22 mouse cellular contexts compared by ENCODE assay signal in the genomic region with DNA sequence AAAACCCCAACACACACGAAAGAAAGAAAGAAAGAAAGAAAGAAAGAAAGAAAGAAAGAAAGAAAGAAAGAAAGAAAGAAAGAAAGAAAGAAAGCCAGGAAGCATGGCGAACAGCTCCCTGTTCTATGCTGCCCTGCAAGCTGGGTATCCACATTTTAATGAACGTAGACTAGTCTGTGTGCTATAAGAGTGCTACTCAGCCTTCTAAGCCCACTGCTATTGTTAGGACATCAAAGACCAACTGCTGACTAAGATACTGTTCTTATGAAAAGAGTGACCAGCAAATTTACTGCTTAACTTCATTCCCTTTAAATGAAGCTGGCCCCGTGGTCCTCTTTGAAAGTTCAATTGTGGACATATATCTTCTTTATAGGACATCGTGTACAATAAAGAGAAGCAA.
"Had no signal": no experiment of that assay in that cellular context is flagged by ENCODE, and none has a peak within 500 bp of the region (broad histone marks: within the 10 kb centered on the region; RNA-seq: fewer than 3 reads in every experiment).

No protein-coding gene starts in this region.

- H3K9ac ChIP-seq: heart, embryonic 13.5 days; heart, embryonic 15.5 days; hindbrain, embryonic 13.5 days; hindbrain, embryonic 15.5 days; limb, embryonic 13.5 days; limb, embryonic 15.5 days had no signal

- H3K27me3 ChIP-seq: heart, embryonic 13.5 days; heart, embryonic 15.5 days; hindbrain, embryonic 13.5 days; hindbrain, embryonic 15.5 days; limb, embryonic 13.5 days; limb, embryonic 15.5 days had no signal

- H3K4me2 ChIP-seq: heart, embryonic 11.5 days; heart, embryonic 13.5 days; heart, embryonic 15.5 days; hindbrain, embryonic 13.5 days; hindbrain, embryonic 15.5 days; limb, embryonic 13.5 days; limb, embryonic 15.5 days had no signal

- ATAC-seq: hindbrain, postnatal 0 days; intestine, embryonic 16.5 days had no signal

- H3K4me3 ChIP-seq: heart, adult 2 months; heart, embryonic 13.5 days; heart, embryonic 15.5 days; hindbrain, embryonic 13.5 days; hindbrain, embryonic 15.5 days; limb, embryonic 13.5 days; limb, embryonic 15.5 days had no signal

- H3K4me1 ChIP-seq: heart, embryonic 13.5 days; heart, embryonic 15.5 days; hindbrain, embryonic 13.5 days; hindbrain, embryonic 15.5 days; limb, embryonic 15.5 days had no signal

- H3K27ac ChIP-seq: heart, adult 2 months; heart, embryonic 13.5 days; heart, embryonic 15.5 days; hindbrain, embryonic 13.5 days; hindbrain, embryonic 15.5 days; hindbrain, postnatal 0 days; limb, embryonic 13.5 days; limb, embryonic 15.5 days had no signal

- DNase-seq: gastrocnemius, postnatal 14 days; gastrocnemius, postnatal 36 days; heart, adult 11 months; heart, adult 2 months; heart, postnatal 14 days; heart, postnatal 36 days; kidney, adult 11 months; kidney, adult 2 months; kidney, postnatal 10 days; kidney, postnatal 36 days; layer of hippocampus, adult 9-11 months; layer of hippocampus, postnatal 36 days; left cerebral cortex, postnatal 4 days had no signal

- H3K9me3 ChIP-seq: heart, embryonic 13.5 days; heart, embryonic 15.5 days; hindbrain, embryonic 13.5 days; hindbrain, embryonic 15.5 days; limb, embryonic 13.5 days; limb, embryonic 15.5 days had no signal

- H3K36me3 ChIP-seq: heart, embryonic 13.5 days; heart, embryonic 15.5 days; hindbrain, embryonic 13.5 days; hindbrain, embryonic 15.5 days; limb, embryonic 13.5 days; limb, embryonic 15.5 days had no signal
